ENCODE assay signal across 7 mouse cellular contexts in the genomic region with DNA sequence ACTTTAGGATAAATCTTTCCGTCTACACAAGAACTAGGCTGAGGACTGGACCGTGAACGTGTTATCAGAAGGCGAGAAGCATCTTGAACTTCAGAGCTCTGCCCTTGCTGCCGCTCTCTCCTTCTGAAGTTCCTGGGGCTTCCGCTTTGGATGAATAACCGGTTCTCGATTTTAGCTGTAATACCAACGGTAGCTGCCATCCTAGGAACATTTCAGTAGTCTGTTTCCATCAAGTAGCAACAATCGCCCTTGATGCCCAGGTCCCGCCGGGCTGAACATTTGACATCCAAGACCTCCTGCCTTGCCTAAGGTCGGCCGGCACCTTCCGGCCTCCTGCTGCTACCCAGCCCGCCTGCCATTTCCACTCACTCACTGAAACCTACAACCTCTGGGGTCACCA. TPM values are rescaled to one million over a fixed set of nuclear protein-coding genes. Genes with fewer than 3 reads are reported as not detected.
DNase-seq lines count a peak whose midpoint lies in the region; ATAC-seq and TF ChIP-seq lines count a peak whose summit lies in the region.

No protein-coding gene starts in this region.

- 0 out of 2 replicates have a peak, but pooled peaks cover 6% of the 10 kb centered on the region for H3K4me1 ChIP-seq in embryonic facial prominence, embryonic 12.5 days
- peaks cover 32% of the 10 kb centered on the region for H3K4me1 ChIP-seq in intestine, embryonic 16.5 days (ENCODE audit: control insufficient read depth, insufficient read depth, low read length)
- peaks cover 27% of the 10 kb centered on the region for H3K4me1 ChIP-seq in midbrain, embryonic 11.5 days (ENCODE audit: control insufficient read depth, insufficient read depth, low read length)

- WGBS in embryonic facial prominence, embryonic 12.5 days = under 1% methylated on average over 16 of the region's 16 CpGs
- 2% methylated on average over 16 of the region's 16 CpGs for WGBS in intestine, embryonic 16.5 days
- WGBS in midbrain, embryonic 11.5 days = under 1% methylated on average over 16 of the region's 16 CpGs

- no peaks in the 10 kb centered on the region for H3K36me3 ChIP-seq in embryonic facial prominence, embryonic 12.5 days
- H3K36me3 ChIP-seq in intestine, embryonic 16.5 days (ENCODE audit: control insufficient read depth, insufficient read depth, low read length) = no peaks in the 10 kb centered on the region
- no peaks in the 10 kb centered on the region for H3K36me3 ChIP-seq in midbrain, embryonic 11.5 days (ENCODE audit: control insufficient read depth, insufficient read depth, low read length)

- H3K4me3 ChIP-seq in embryonic facial prominence, embryonic 12.5 days = peak overlapping the region; percentile 65
- H3K4me3 ChIP-seq in intestine, embryonic 16.5 days (ENCODE audit: low read length) = no peak overlapping the region
- peak overlapping the region; percentile 71 for H3K4me3 ChIP-seq in midbrain, embryonic 11.5 days (ENCODE audit: low read depth, low read length)

- no peak for TF ChIP-seq POLR2A in brain, embryonic 14.5 days (IDR thresholded peaks at IDR 0.05; ENCODE audit: borderline replicate concordance, extremely low read depth, insufficient read depth, insufficient read length, poor library complexity, severe bottlenecking)

- no peak for ATAC-seq in embryonic facial prominence, embryonic 12.5 days (ENCODE audit: insufficient number of reproducible peaks, insufficient read depth, low FRiP score, low TSS enrichment)
- no peak for ATAC-seq in intestine, embryonic 16.5 days
- no peak for ATAC-seq in midbrain, embryonic 11.5 days (ENCODE audit: low FRiP score)
- ATAC-seq in granulocyte monocyte progenitor cell, adult 5-6 weeks (replicated peaks; ENCODE audit: poor library complexity, severe bottlenecking) = no peak

- H3K9ac ChIP-seq in embryonic facial prominence, embryonic 12.5 days = no peak overlapping the region
- no peak overlapping the region for H3K9ac ChIP-seq in intestine, embryonic 16.5 days (ENCODE audit: low read depth, low read length)
- peak overlapping the region; percentile 88; the same call in 1 of the 2 replicates for H3K9ac ChIP-seq in midbrain, embryonic 11.5 days (ENCODE audit: low read length)

- DNase-seq in brain, embryonic 14.5 days (ENCODE audit: low read depth) = peak; percentile 51
- DNase-seq in midbrain, embryonic 11.5 days (ENCODE audit: low spot score, missing footprints) = peak; percentile 95
- no peak for DNase-seq in spleen, adult 12 weeks (ENCODE audit: low spot score)
- no peak for DNase-seq in MN1 (ENCODE audit: low spot score)

- H3K27ac ChIP-seq in embryonic facial prominence, embryonic 12.5 days = peak overlapping the region; percentile 94
- no peak overlapping the region for H3K27ac ChIP-seq in intestine, embryonic 16.5 days (ENCODE audit: low read length)
- H3K27ac ChIP-seq in midbrain, embryonic 11.5 days (ENCODE audit: low read depth, low read length) = 0 out of 2 replicates have a peak overlapping the region, but pooled peaks have one; percentile 89

- peaks cover 27% of the 10 kb centered on the region for H3K27me3 ChIP-seq in embryonic facial prominence, embryonic 12.5 days
- peaks cover 64% of the 10 kb centered on the region for H3K27me3 ChIP-seq in intestine, embryonic 16.5 days (replicated peaks; ENCODE audit: control insufficient read depth, insufficient read depth, low read length)
- peaks cover 32% of the 10 kb centered on the region for H3K27me3 ChIP-seq in midbrain, embryonic 11.5 days (ENCODE audit: control insufficient read depth, insufficient read depth, low read length)

- no peak for TF ChIP-seq CTCF in brain, embryonic 14.5 days (IDR thresholded peaks at IDR 0.05; ENCODE audit: borderline replicate concordance, extremely low read depth, insufficient read depth, insufficient read length)

- H3K9me3 ChIP-seq in embryonic facial prominence, embryonic 12.5 days = no peaks in the 10 kb centered on the region
- H3K9me3 ChIP-seq in intestine, embryonic 16.5 days (ENCODE audit: control insufficient read depth, low read length) = no peaks in the 10 kb centered on the region
- no peaks in the 10 kb centered on the region for H3K9me3 ChIP-seq in midbrain, embryonic 11.5 days (ENCODE audit: control insufficient read depth, low read length)

- H3K4me2 ChIP-seq in embryonic facial prominence, embryonic 12.5 days (replicated peaks) = peak overlapping the region; percentile 85
- peak overlapping the region; percentile 92 for H3K4me2 ChIP-seq in intestine, embryonic 16.5 days (ENCODE audit: low read depth, low read length)
- peak overlapping the region; percentile 82 for H3K4me2 ChIP-seq in midbrain, embryonic 11.5 days

RNA-seq across cellular contexts. Expression of a gene that starts 37.7 kb away (rescaled TPM):
- 3.7 and 7.3 TPM in 2 replicates for polyA plus RNA-seq in brain, embryonic 14.5 days (2012; rRNA removed)
- polyA plus RNA-seq in embryonic facial prominence, embryonic 12.5 days (2016; fragmentation: Nextera tagmentation; extraction: Ambion mirVana) = 37.4 and 39.6 TPM in 2 replicates
- 10.2 and 11.5 TPM in 2 replicates for polyA plus RNA-seq in intestine, embryonic 16.5 days (2015; fragmentation: Nextera tagmentation; extraction: Ambion mirVana)
- 32.7 and 37.1 TPM in 2 replicates for polyA plus RNA-seq in midbrain, embryonic 11.5 days (2014; fragmentation: Nextera tagmentation; extraction: Ambion mirVana)
- 1.9 TPM in 1 of 2 replicates, not detected in the other for total RNA-seq in granulocyte monocyte progenitor cell, adult 5-6 weeks (2014; fragmentation: Nextera tagmentation)
- total RNA-seq in granulocyte monocyte progenitor cell, adult 5-6 weeks (2017) = 0.72 and 0.90 TPM in 2 replicates

Comparison
In these comparisons a context has a peak if more than half of its experiments do, and no peak if none do; other contexts are left out.
1. DNase-seq: peak in brain, embryonic 14.5 days (single experiment) and midbrain, embryonic 11.5 days (single experiment); none in spleen, adult 12 weeks (single experiment) and MN1 (single experiment).
2. Peak in every context shown above with its lines, with median percentiles within 50 percentile points of each other: H3K4me2 ChIP-seq.